Mouse (Mus musculus) neural tube, embryonic 14.5 days (tissue): ENCODE measurements around the gene Ndufa12. TPM values are rescaled to one million over a fixed set of nuclear protein-coding genes. Genes with fewer than 3 reads are reported as not detected.

ENCODE experiments used
- ATAC-seq: fragments of 200-750 bp; cut with Nextera tagmentation; 2 replicates; pipeline ENCODE4 v1.8.0; 2017; ENCODE audit warnings: low read depth, mild to moderate bottlenecking, moderate TSS enrichment, moderate library complexity
- H3K27ac ChIP-seq: fragments of 300-500 bp; sonication (generic); 2 replicates; pipeline ENCODE4 v1.5.1; 2014; ENCODE audit warnings: low read depth, mild to moderate bottlenecking, control low read depth, low read length, moderate library complexity, mixed read lengths
- H3K27me3 ChIP-seq: fragments of 300-500 bp; sonication (generic); 2 replicates; pipeline ENCODE4 v1.6.1; 2014; ENCODE audit warnings: low read length; ENCODE audit not compliant: control insufficient read depth, insufficient read depth
- H3K36me3 ChIP-seq: fragments of 300-500 bp; sonication (generic); 2 replicates; pipeline ENCODE4 v1.6.1; 2014; ENCODE audit warnings: low read length, mixed read lengths; ENCODE audit not compliant: control insufficient read depth, insufficient read depth
- H3K4me1 ChIP-seq: fragments of 300-500 bp; sonication (generic); 2 replicates; pipeline ENCODE4 v1.6.1; 2014; ENCODE audit warnings: low read length; ENCODE audit not compliant: control insufficient read depth, insufficient read depth
- H3K4me2 ChIP-seq: fragments of 300-500 bp; sonication (generic); 2 replicates; pipeline ENCODE4 v1.6.1; 2014; ENCODE audit warnings: mild to moderate bottlenecking, low read depth, low read length, control low read depth
- H3K4me3 ChIP-seq: fragments of 300-500 bp; sonication (generic); 2 replicates; pipeline ENCODE4 v1.5.1; 2014; ENCODE audit warnings: low read depth, low read length, control low read depth, mixed read lengths
- H3K9ac ChIP-seq: fragments of 300-500 bp; sonication (generic); replicated peaks from 2 replicates; pipeline ENCODE4 v1.6.1; 2014; ENCODE audit warnings: low read depth, mild to moderate bottlenecking, control low read depth, low read length, mixed read lengths
- H3K9me3 ChIP-seq: fragments of 300-500 bp; sonication (generic); 2 replicates; pipeline ENCODE4 v1.6.1; 2016; ENCODE audit warnings: low read length; ENCODE audit not compliant: control insufficient read depth
- WGBS: fragments of 180-500 bp; shearing (Covaris S2); extraction: QIAGEN DNeasy Blood & Tissue Kit; methylation state at CpG from one replicate; pipeline ENCODE4 v1.1.7; 2014; 5-methylcytosine and 5-hydroxymethylcytosine counted together
- polyA plus RNA-seq: library from polyadenylated mRNA; unstranded; fragments of >200 nt; fragmentation: Nextera tagmentation; extraction: Ambion mirVana; gene quantifications from 2 replicates; pipeline ENCODE4 v1.2.1, GENCODE M21; 2014

Gene Ndufa12
- polyA plus RNA-seq, 1 experiment from 2014 or later: 462 TPM

DNA sequence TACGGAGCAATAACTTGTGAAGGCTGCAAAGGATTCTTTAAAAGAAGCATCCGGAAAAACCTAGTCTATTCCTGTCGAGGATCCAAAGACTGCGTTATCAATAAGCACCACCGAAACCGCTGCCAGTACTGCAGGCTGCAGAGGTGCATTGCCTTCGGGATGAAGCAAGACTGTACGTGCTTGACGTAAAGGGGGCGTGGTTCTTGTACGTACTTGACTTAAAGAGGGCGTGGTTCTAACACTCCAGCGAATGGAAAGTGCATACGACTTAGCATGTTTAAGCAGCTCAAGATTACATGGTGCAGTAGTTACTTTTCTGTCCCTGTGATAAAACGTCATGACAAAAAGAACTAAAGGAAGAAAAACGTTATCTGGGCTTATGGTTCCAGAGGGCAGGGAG, 33.1 kb upstream of the Ndufa12 start:
- Histone ChIP-seq H3K4me2 (no peak overlapping the region), H3K4me3 (no peak overlapping the region), H3K4me1 (no peaks in the 10 kb centered on the region), H3K36me3 (peaks cover 37% of the 10 kb centered on the region), H3K9ac (no peak overlapping the region), H3K27me3 (no peaks in the 10 kb centered on the region), H3K9me3 (no peaks in the 10 kb centered on the region), H3K27ac (no peak overlapping the region)
- no peak for ATAC-seq
- 93% methylated on average over 16 of the region's 16 CpGs for WGBS

DNA sequence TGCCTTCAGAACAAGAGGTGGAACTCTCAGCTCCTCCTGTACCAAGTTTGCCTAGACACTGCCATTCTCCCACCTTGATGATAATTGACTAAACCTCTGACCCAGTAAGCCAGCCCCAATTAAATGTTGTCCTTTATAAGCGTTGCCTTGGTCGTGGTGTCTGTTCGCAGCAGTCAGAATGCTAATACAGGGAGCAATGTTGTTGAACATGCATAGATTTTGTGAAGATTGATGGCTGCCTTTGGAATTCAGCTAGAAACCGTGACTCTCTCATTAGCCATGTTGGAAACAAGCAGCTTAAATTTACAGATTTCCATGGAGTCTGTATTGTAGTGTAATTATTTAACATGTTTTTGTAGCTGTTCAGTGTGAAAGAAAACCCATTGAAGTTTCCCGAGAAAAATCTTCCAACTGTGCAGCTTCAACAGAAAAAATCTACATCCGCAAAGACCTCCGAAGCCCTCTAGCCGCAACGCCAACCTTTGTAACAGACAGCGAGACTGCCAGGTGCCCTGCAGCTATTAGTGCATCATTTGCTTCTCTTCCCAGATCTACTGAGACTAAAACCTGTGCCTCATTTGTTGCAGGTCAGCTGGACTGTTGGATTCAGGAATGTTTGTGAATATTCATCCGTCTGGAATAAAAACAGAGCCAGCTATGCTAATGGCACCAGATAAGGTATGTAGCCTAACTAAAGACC, 31.3 kb upstream of the Ndufa12 start:
- H3K9me3 ChIP-seq: no peaks in the 10 kb centered on the region
- H3K4me1 ChIP-seq: peaks cover 2% of the 10 kb centered on the region; the same call in 1 of the 2 replicates
- H3K27me3 ChIP-seq: no peaks in the 10 kb centered on the region
- ATAC-seq: no peak
- no peak overlapping the region for H3K9ac ChIP-seq
- no peak overlapping the region for H3K27ac ChIP-seq
- H3K4me3 ChIP-seq: no peak overlapping the region
- peaks cover 37% of the 10 kb centered on the region for H3K36me3 ChIP-seq
- 41% methylated on average over 11 of the region's 11 CpGs for WGBS
- H3K4me2 ChIP-seq: no peak overlapping the region

DNA sequence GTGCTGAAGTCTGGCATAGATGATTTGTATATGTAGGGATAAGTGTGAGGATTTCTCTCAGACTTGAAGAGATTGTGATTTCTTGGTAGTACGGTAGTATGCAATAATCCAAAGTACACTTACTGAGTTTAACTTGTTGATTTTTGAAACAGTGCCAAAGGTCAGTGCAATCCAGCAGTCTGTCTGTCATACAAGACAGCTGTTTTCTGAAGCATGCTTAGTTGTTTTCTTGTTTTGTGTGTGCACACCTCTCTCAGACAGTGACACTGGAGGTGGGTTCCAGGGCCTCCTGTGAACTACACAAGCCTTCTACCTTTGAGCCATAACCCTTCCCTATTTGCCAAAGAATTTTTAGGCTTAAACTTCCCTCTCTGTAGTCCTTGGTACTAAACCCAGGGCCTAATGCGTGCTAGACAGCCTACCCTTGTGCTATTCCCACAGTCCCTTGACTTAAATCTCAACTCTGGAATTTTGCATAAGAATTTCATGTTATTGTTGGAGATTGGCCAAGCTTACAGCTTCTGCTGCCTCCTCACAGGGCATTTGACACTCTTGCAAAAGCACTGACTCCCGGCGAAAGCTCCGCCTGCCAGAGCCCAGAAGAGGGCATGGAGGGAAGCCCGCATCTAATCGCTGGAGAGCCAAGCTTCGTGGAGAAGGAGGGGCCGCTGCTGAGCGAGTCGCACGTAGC, 26.9 kb upstream of the Ndufa12 start:
- no peak overlapping the region for H3K4me3 ChIP-seq
- ATAC-seq: no peak
- H3K9ac ChIP-seq: no peak overlapping the region
- H3K27me3 ChIP-seq: no peaks in the 10 kb centered on the region
- 58% methylated on average over 12 of the region's 12 CpGs for WGBS
- no peak overlapping the region for H3K4me2 ChIP-seq
- H3K4me1 ChIP-seq: peaks cover 4% of the 10 kb centered on the region; the same call in 1 of the 2 replicates
- H3K36me3 ChIP-seq: peaks cover 23% of the 10 kb centered on the region
- no peaks in the 10 kb centered on the region for H3K9me3 ChIP-seq
- no peak overlapping the region for H3K27ac ChIP-seq

DNA sequence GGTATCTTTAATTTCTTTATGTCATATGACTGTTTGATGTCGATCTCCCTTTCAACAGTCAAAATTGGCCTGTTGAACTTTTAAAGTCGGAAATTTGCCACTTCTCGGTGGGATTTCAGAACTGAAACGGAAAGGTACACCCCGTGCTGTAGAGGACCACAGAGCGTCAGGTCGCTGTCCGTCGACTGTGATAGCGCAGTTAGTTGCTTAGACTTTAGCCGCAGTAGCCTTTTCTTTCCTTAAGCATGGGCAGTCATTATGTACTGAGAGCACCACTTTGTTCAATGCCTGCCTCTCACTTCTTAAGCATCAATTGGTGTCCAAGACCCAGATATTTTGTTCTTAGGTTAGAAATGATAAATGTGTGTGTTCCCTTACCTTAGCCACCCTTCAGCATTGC, 26.4 kb upstream of the Ndufa12 start:
- Histone ChIP-seq H3K4me1 (peaks cover 4% of the 10 kb centered on the region; the same call in 1 of the 2 replicates), H3K4me3 (no peak overlapping the region), H3K9ac (no peak overlapping the region), H3K9me3 (no peaks in the 10 kb centered on the region), H3K27me3 (no peaks in the 10 kb centered on the region), H3K27ac (no peak overlapping the region), H3K4me2 (no peak overlapping the region), H3K36me3 (peaks cover 23% of the 10 kb centered on the region)
- no peak for ATAC-seq
- WGBS: 72% methylated on average over 11 of the region's 11 CpGs

DNA sequence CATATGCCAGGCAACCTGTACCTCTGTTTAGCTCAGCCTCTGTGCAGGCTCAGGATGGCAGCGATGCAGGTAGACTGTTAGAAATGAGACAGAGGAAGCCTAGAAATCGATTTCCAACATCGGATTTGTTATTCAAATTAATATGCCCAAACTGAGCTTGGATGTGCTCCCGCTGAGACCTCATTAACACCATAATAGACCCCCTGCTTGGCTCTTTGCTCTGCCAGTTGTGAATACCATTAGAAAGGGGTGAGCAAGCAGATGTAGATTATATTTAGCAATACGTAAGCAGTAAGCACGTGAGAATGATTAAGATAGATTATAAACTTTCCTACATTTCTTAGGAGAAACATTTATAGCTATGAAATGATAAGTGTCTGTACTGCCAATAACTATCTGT, 25.8 kb upstream of the Ndufa12 start:
- Histone ChIP-seq H3K27ac (no peak overlapping the region), H3K4me1 (peaks cover 4% of the 10 kb centered on the region; the same call in 1 of the 2 replicates), H3K36me3 (peaks cover 22% of the 10 kb centered on the region), H3K4me2 (no peak overlapping the region), H3K9ac (no peak overlapping the region), H3K4me3 (no peak overlapping the region), H3K9me3 (no peaks in the 10 kb centered on the region), H3K27me3 (no peaks in the 10 kb centered on the region)
- no peak for ATAC-seq
- WGBS: 30% methylated on average over 6 of the region's 6 CpGs

DNA sequence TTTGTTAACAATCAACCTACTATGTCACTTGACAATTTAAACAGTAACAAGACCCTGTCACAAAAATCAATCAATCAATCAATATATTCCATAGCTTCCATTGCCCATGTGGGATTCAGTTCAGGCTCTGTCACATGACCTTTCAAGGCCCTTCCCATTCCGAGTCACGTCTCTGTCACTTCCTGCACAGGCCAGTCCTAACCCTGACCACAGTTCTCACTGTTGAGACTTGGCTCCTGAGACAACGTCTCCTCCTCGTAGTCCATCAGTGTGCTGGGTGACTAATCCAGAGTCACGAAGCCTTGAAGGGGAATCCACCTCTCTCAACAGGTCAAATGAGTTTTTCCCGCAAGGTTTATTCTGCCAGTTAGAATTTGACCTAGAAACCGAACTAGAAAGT, 23.9 kb upstream of the Ndufa12 start:
- H3K4me2 ChIP-seq: no peak overlapping the region
- no peaks in the 10 kb centered on the region for H3K9me3 ChIP-seq
- peaks cover 12% of the 10 kb centered on the region for H3K36me3 ChIP-seq
- WGBS: 87% methylated on average over 7 of the region's 7 CpGs
- H3K9ac ChIP-seq: no peak overlapping the region
- no peak for ATAC-seq
- H3K4me3 ChIP-seq: no peak overlapping the region
- H3K27me3 ChIP-seq: no peaks in the 10 kb centered on the region
- peaks cover 4% of the 10 kb centered on the region; the same call in 1 of the 2 replicates for H3K4me1 ChIP-seq
- H3K27ac ChIP-seq: no peak overlapping the region

GRCm38 (mm10) chr10:94183199-94183598, 15.3 kb upstream of the Ndufa12 start:
- no peaks in the 10 kb centered on the region for H3K4me1 ChIP-seq
- H3K9me3 ChIP-seq: no peaks in the 10 kb centered on the region
- peak; percentile 28; the same call in 1 of the 2 replicates for ATAC-seq
- H3K9ac ChIP-seq: no peak overlapping the region
- H3K36me3 ChIP-seq: peaks cover 10% of the 10 kb centered on the region; the same call in 1 of the 2 replicates
- 48% methylated on average over 4 of the region's 4 CpGs for WGBS
- H3K4me2 ChIP-seq: no peak overlapping the region
- no peaks in the 10 kb centered on the region for H3K27me3 ChIP-seq
- H3K4me3 ChIP-seq: no peak overlapping the region
- no peak overlapping the region for H3K27ac ChIP-seq

- no peak for ATAC-seq
- 81% methylated on average over 4 of the region's 4 CpGs for WGBS
- Histone ChIP-seq H3K4me3 (no peak overlapping the region), H3K27ac (no peak overlapping the region), H3K4me1 (0 out of 2 replicates have a peak, but pooled peaks cover 3% of the 10 kb centered on the region), H3K27me3 (no peaks in the 10 kb centered on the region), H3K36me3 (peaks cover 24% of the 10 kb centered on the region), H3K9me3 (no peaks in the 10 kb centered on the region), H3K9ac (no peak overlapping the region), H3K4me2 (no peak overlapping the region)
Measured at GRCm38 (mm10) chr10:94204973-94205372, 6.5 kb downstream of the Ndufa12 start.
